Mouse (Mus musculus) hindbrain, embryonic 14.5 days (tissue): ENCODE measurements at regions not wholly inside any gene's neighbourhood (a gene's known extent, or its start where the extent isn't known, plus 50 kb on each side); places are given as distances from the start of the nearest gene placed in this dataset.

Source experiments
- ATAC-seq: fragments of 200-750 bp; cut with Nextera tagmentation; 2 replicates; pipeline ENCODE4 v1.8.0; 2017; ENCODE audit warnings: moderate number of reproducible peaks, mild to moderate bottlenecking, moderate TSS enrichment, moderate library complexity; ENCODE audit not compliant: low FRiP score
- DNase-seq: peaks from one replicate; pipeline ENCODE4 v3.0.0-alpha.2; 2015; ENCODE audit warnings: low spot score
- H3K27ac ChIP-seq: fragments of 300-500 bp; sonication (generic); 2 replicates; pipeline ENCODE4 v1.5.1; 2014; ENCODE audit warnings: mild to moderate bottlenecking, moderate library complexity
- H3K27me3 ChIP-seq: fragments of 300-500 bp; sonication (generic); 2 replicates; pipeline ENCODE4 v1.6.1; 2014; ENCODE audit warnings: mild to moderate bottlenecking, low read length, mixed read lengths; ENCODE audit not compliant: control insufficient read depth, insufficient read depth
- H3K36me3 ChIP-seq: fragments of 300-500 bp; sonication (generic); replicated peaks from 2 replicates; pipeline ENCODE4 v1.6.1; 2014; ENCODE audit not compliant: control insufficient read depth, insufficient read depth
- H3K4me1 ChIP-seq: fragments of 300-500 bp; sonication (generic); replicated peaks from 2 replicates; pipeline ENCODE4 v1.6.1; 2014; ENCODE audit warnings: antibody characterized with exemption, low read length, mixed read lengths; ENCODE audit not compliant: control insufficient read depth, insufficient read depth
- H3K4me2 ChIP-seq: fragments of 300-500 bp; sonication (generic); replicated peaks from 2 replicates; pipeline ENCODE4 v1.6.1; 2014; ENCODE audit warnings: mild to moderate bottlenecking, moderate library complexity
- H3K4me3 ChIP-seq: fragments of 300-500 bp; sonication (generic); replicated peaks from 2 replicates; pipeline ENCODE4 v1.5.1; 2014; ENCODE audit warnings: mild to moderate bottlenecking, low read length
- H3K9ac ChIP-seq: fragments of 300-500 bp; sonication (generic); 2 replicates; pipeline ENCODE4 v1.6.1; 2014
- H3K9me3 ChIP-seq: fragments of 300-500 bp; sonication (generic); 2 replicates; pipeline ENCODE4 v1.6.1; 2016; ENCODE audit warnings: low read length; ENCODE audit not compliant: control insufficient read depth
- WGBS: fragments of 180-500 bp; shearing (Covaris S2); extraction: QIAGEN DNeasy Blood & Tissue Kit; methylation state at CpG from one replicate; pipeline ENCODE4 v1.1.7; 2014; 5-methylcytosine and 5-hydroxymethylcytosine counted together

- H3K9me3 ChIP-seq: no peaks in the 10 kb centered on the region
- no peaks in the 10 kb centered on the region for H3K36me3 ChIP-seq
- WGBS: 86% methylated on average over 2 of the region's 2 CpGs
- no peak overlapping the region for H3K4me3 ChIP-seq
- H3K4me1 ChIP-seq: peaks cover 7% of the 10 kb centered on the region; the same call in 1 of the 2 replicates
- H3K27ac ChIP-seq: no peak overlapping the region
- no peak overlapping the region for H3K4me2 ChIP-seq
- no peak overlapping the region for H3K9ac ChIP-seq
- ATAC-seq (no peak), DNase-seq (no peak)
- no peaks in the 10 kb centered on the region for H3K27me3 ChIP-seq
Measured at GRCm38 (mm10) chr9:52361599-52361998, 193.2 kb upstream of the Zc3h12c start.

- 75% methylated on average over 3 of the region's 3 CpGs for WGBS
- no peaks in the 10 kb centered on the region for H3K36me3 ChIP-seq
Measured at GRCm38 (mm10) chr9:52359416-52359815, 191.0 kb upstream of the Zc3h12c start.

GRCm38 (mm10) chr9:52356549-52356948, 188.2 kb upstream of the Zc3h12c start:
- Histone ChIP-seq H3K4me1 (no peaks in the 10 kb centered on the region), H3K9me3 (no peaks in the 10 kb centered on the region), H3K4me2 (no peak overlapping the region), H3K27me3 (no peaks in the 10 kb centered on the region), H3K4me3 (no peak overlapping the region), H3K36me3 (no peaks in the 10 kb centered on the region), H3K9ac (no peak overlapping the region), H3K27ac (no peak overlapping the region)
- WGBS: 81% methylated on average over 3 of the region's 3 CpGs
- ATAC-seq (no peak), DNase-seq (no peak)

More at GRCm38 (mm10) chr9:52359416-52359815, 191.0 kb upstream of the Zc3h12c start:
- H3K9me3 ChIP-seq: no peaks in the 10 kb centered on the region
- ATAC-seq (no peak), DNase-seq (no peak)
- no peak overlapping the region for H3K27ac ChIP-seq
- H3K4me3 ChIP-seq: no peak overlapping the region
- H3K4me1 ChIP-seq: no peaks in the 10 kb centered on the region
- H3K4me2 ChIP-seq: no peak overlapping the region
- H3K27me3 ChIP-seq: no peaks in the 10 kb centered on the region
- no peak overlapping the region for H3K9ac ChIP-seq

- Histone ChIP-seq H3K4me3 (no peak overlapping the region), H3K36me3 (no peaks in the 10 kb centered on the region), H3K9ac (no peak overlapping the region), H3K27me3 (no peaks in the 10 kb centered on the region), H3K4me1 (no peaks in the 10 kb centered on the region), H3K27ac (no peak overlapping the region), H3K9me3 (no peaks in the 10 kb centered on the region), H3K4me2 (no peak overlapping the region)
- DNase-seq: no peak
- 78% methylated on average over 10 of the region's 10 CpGs for WGBS
- ATAC-seq: no peak
Measured at GRCm38 (mm10) chr9:52355187-52355982, 187.0 kb upstream of the Zc3h12c start.

GRCm38 (mm10) chr9:52348536-52349527, 180.5 kb upstream of the Zc3h12c start:
- DNase-seq (no peak), ATAC-seq (no peak)
- Histone ChIP-seq H3K27ac (no peak overlapping the region), H3K27me3 (no peaks in the 10 kb centered on the region), H3K9ac (no peak overlapping the region), H3K9me3 (no peaks in the 10 kb centered on the region), H3K4me2 (no peak overlapping the region), H3K36me3 (no peaks in the 10 kb centered on the region), H3K4me3 (no peak overlapping the region), H3K4me1 (no peaks in the 10 kb centered on the region)
- WGBS: 87% methylated on average over 7 of the region's 7 CpGs

- H3K4me3 ChIP-seq: no peak overlapping the region
- ATAC-seq: no peak
- H3K9ac ChIP-seq: no peak overlapping the region
- no peak overlapping the region for H3K4me2 ChIP-seq
- H3K27ac ChIP-seq: no peak overlapping the region
- H3K27me3 ChIP-seq: no peaks in the 10 kb centered on the region
- H3K9me3 ChIP-seq: no peaks in the 10 kb centered on the region
- no peaks in the 10 kb centered on the region for H3K4me1 ChIP-seq
- no peak for DNase-seq
- WGBS: 88% methylated on average over 2 of the region's 2 CpGs
- no peaks in the 10 kb centered on the region for H3K36me3 ChIP-seq
Measured at GRCm38 (mm10) chr9:52344177-52344877, 176.0 kb upstream of the Zc3h12c start.

- H3K4me1 ChIP-seq: no peaks in the 10 kb centered on the region
- ATAC-seq (no peak), DNase-seq (no peak)
- 75% methylated on average over 2 of the region's 2 CpGs for WGBS
- no peak overlapping the region for H3K9ac ChIP-seq
- H3K4me2 ChIP-seq: no peak overlapping the region
- no peak overlapping the region for H3K27ac ChIP-seq
- H3K4me3 ChIP-seq: no peak overlapping the region
- no peaks in the 10 kb centered on the region for H3K27me3 ChIP-seq
- no peaks in the 10 kb centered on the region for H3K36me3 ChIP-seq
- H3K9me3 ChIP-seq: no peaks in the 10 kb centered on the region
Measured at GRCm38 (mm10) chr9:52341029-52341428, 172.7 kb upstream of the Zc3h12c start.

GRCm38 (mm10) chr9:52337786-52338322, 169.5 kb upstream of the Zc3h12c start:
- Histone ChIP-seq H3K4me3 (no peak overlapping the region), H3K9ac (no peak overlapping the region), H3K27ac (no peak overlapping the region), H3K9me3 (no peaks in the 10 kb centered on the region), H3K4me2 (no peak overlapping the region), H3K4me1 (no peaks in the 10 kb centered on the region), H3K27me3 (no peaks in the 10 kb centered on the region), H3K36me3 (no peaks in the 10 kb centered on the region)
- WGBS: 54% methylated on average over 4 of the region's 4 CpGs
- ATAC-seq (no peak), DNase-seq (no peak)
